Mouse (Mus musculus): Measurements from ENCODE around the gene Pde11a.

GRCm38 (mm10) chr2:75963211-75963840 is 375.2 kb downstream of the Pde11a start:
- TF ChIP-seq POLR2A (IDR thresholded peaks at IDR 0.05; ENCODE audit: extremely low read depth, insufficient read depth, low read length): no peak
- no peak for TF ChIP-seq CTCF (IDR thresholded peaks at IDR 0.05; ENCODE audit: low read depth, low read length)
